ENCODE assay signal across 8 mouse cellular contexts in the genomic region with DNA sequence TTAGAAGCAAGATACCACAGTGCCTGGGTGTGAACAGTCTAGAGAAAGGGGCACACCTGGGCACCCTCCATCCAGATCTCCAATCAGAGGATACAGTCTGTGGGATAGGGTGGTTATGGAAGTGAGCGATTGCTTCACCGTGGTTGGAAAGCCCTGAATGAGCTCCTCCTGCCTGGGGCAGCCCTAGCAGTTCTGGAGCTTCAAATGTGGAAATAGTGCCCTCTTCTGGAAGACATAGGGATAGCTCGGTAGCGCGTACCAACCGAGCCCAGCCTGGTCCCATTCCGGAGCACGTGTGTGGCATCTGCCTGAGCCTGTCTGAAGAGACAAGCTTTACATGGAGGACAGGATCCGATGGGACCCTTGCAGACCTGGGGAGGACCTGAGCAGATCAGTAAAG. TPM values are rescaled to one million over a fixed set of nuclear protein-coding genes. Genes with fewer than 3 reads are reported as not detected.
DNase-seq lines count a peak whose midpoint lies in the region; ATAC-seq and TF ChIP-seq lines count a peak whose summit lies in the region.

No protein-coding gene starts in this region.

- H3K27me3 ChIP-seq in C2C12 (ENCODE audit: control insufficient read depth, insufficient read depth, insufficient read length): no peaks in the 10 kb centered on the region
- H3K27me3 ChIP-seq in embryonic facial prominence, embryonic 15.5 days: no peaks in the 10 kb centered on the region
- H3K27me3 ChIP-seq in limb, embryonic 11.5 days (ENCODE audit: control insufficient read depth, insufficient read depth, low read length): no peaks in the 10 kb centered on the region
- no peaks in the 10 kb centered on the region for H3K27me3 ChIP-seq in midbrain, embryonic 15.5 days (replicated peaks)

- H3K4me1 ChIP-seq in bone marrow, adult 2 months (ENCODE audit: control insufficient read depth, insufficient read depth, low read length): no peaks in the 10 kb centered on the region
- peaks cover 20% of the 10 kb centered on the region for H3K4me1 ChIP-seq in embryonic facial prominence, embryonic 15.5 days
- no peaks in the 10 kb centered on the region for H3K4me1 ChIP-seq in limb, embryonic 11.5 days (ENCODE audit: control insufficient read depth, insufficient read depth, low read length)
- no peaks in the 10 kb centered on the region for H3K4me1 ChIP-seq in midbrain, embryonic 15.5 days

- no peak overlapping the region for H3K27ac ChIP-seq in bone marrow, adult 2 months (ENCODE audit: control insufficient read depth, insufficient read depth, low read depth, low read length, poor library complexity)
- H3K27ac ChIP-seq in embryonic facial prominence, embryonic 15.5 days (replicated peaks): no peak overlapping the region
- H3K27ac ChIP-seq in limb, embryonic 11.5 days (replicated peaks; ENCODE audit: low read depth, low read length): no peak overlapping the region
- no peak overlapping the region for H3K27ac ChIP-seq in midbrain, embryonic 15.5 days

- peak; percentile 79 to 80 for DNase-seq in heart, adult 9 months (ENCODE audit: low spot score in 2 of 2)
- DNase-seq in kidney, adult 8-10 months: peak; percentile 67 to 81
- DNase-seq in limb, embryonic 11.5 days (ENCODE audit: low spot score): peak; percentile 81
- peak; percentile 29 to 66 for DNase-seq in spleen, adult 18-20 months

- no peaks in the 10 kb centered on the region for H3K9me3 ChIP-seq in embryonic facial prominence, embryonic 15.5 days (replicated peaks)
- H3K9me3 ChIP-seq in limb, embryonic 11.5 days (ENCODE audit: control insufficient read depth, low read length): no peaks in the 10 kb centered on the region
- H3K9me3 ChIP-seq in midbrain, embryonic 15.5 days: no peaks in the 10 kb centered on the region

- no peak overlapping the region for H3ac ChIP-seq in C2C12 (ENCODE audit: control insufficient read depth, insufficient read length, low read depth)

- TF ChIP-seq CTCF in C2C12 (IDR thresholded peaks at IDR 0.05; ENCODE audit: control insufficient read depth, insufficient read depth, insufficient read length): peak; percentile 51
- peak; percentile 73 for TF ChIP-seq CTCF in bone marrow, adult 2 months (IDR thresholded peaks at IDR 0.05; ENCODE audit: control insufficient read depth, insufficient read depth, low read length)

- no peak overlapping the region for H3K9ac ChIP-seq in embryonic facial prominence, embryonic 15.5 days
- no peak overlapping the region for H3K9ac ChIP-seq in limb, embryonic 11.5 days (ENCODE audit: low read length)
- no peak overlapping the region for H3K9ac ChIP-seq in midbrain, embryonic 15.5 days

- no peaks in the 10 kb centered on the region for H3K36me3 ChIP-seq in C2C12 (ENCODE audit: control insufficient read depth, insufficient read depth)
- H3K36me3 ChIP-seq in embryonic facial prominence, embryonic 15.5 days: no peaks in the 10 kb centered on the region
- H3K36me3 ChIP-seq in limb, embryonic 11.5 days (ENCODE audit: control insufficient read depth, insufficient read depth, low read length): no peaks in the 10 kb centered on the region
- no peaks in the 10 kb centered on the region for H3K36me3 ChIP-seq in midbrain, embryonic 15.5 days (replicated peaks)

- H3K79me2 ChIP-seq in C2C12 (ENCODE audit: control insufficient read depth, insufficient read depth): no peaks in the 10 kb centered on the region

- H3K79me3 ChIP-seq in C2C12 (ENCODE audit: low read depth): no peaks in the 10 kb centered on the region

- no peak for TF ChIP-seq POLR2A in bone marrow, adult 2 months (IDR thresholded peaks at IDR 0.05; ENCODE audit: borderline replicate concordance, control insufficient read depth, low read depth, low read length)

- H3K4me2 ChIP-seq in embryonic facial prominence, embryonic 15.5 days (replicated peaks): no peak overlapping the region
- no peak overlapping the region for H3K4me2 ChIP-seq in limb, embryonic 11.5 days (ENCODE audit: low read depth, severe bottlenecking)
- no peak overlapping the region for H3K4me2 ChIP-seq in midbrain, embryonic 15.5 days

- H3K4me3 ChIP-seq in C2C12 (ENCODE audit: insufficient read depth, poor library complexity, severe bottlenecking): no peak overlapping the region
- H3K4me3 ChIP-seq in bone marrow, adult 2 months (replicated peaks; ENCODE audit: control insufficient read depth, low read depth, low read length): no peak overlapping the region
- no peak overlapping the region for H3K4me3 ChIP-seq in embryonic facial prominence, embryonic 15.5 days (replicated peaks)
- no peak overlapping the region for H3K4me3 ChIP-seq in limb, embryonic 11.5 days (ENCODE audit: low read depth, low read length)
- H3K4me3 ChIP-seq in midbrain, embryonic 15.5 days: no peak overlapping the region

- peak; percentile 56 for ATAC-seq in embryonic facial prominence, embryonic 15.5 days (ENCODE audit: insufficient number of reproducible peaks, low FRiP score, low TSS enrichment, low read depth)
- ATAC-seq in limb, embryonic 11.5 days (ENCODE audit: insufficient number of reproducible peaks, low FRiP score, low TSS enrichment, low read depth): no peak; the same call in 1 of the 2 replicates
- peak; percentile 77 for ATAC-seq in midbrain, embryonic 15.5 days (replicated peaks)

- WGBS in bone marrow, adult 2 months: 3% methylated on average over 9 of the region's 9 CpGs
- 6% methylated on average over 9 of the region's 9 CpGs for WGBS in embryonic facial prominence, embryonic 15.5 days
- WGBS in limb, embryonic 11.5 days: 3% methylated on average over 9 of the region's 9 CpGs
- WGBS in midbrain, embryonic 15.5 days: 4% methylated on average over 9 of the region's 9 CpGs

TF ChIP-seq in C2C12, 6 proteins besides CTCF, POLR2A, EP300 and RAD21:
- peak; percentile 25 for TF ChIP-seq CEBPB (IDR thresholded peaks at IDR 0.05; ENCODE audit: low read depth)
- TF ChIP-seq USF1 (IDR thresholded peaks at IDR 0.05; ENCODE audit: low read depth): no peak

RNA-seq across cellular contexts. Expression of a gene that starts 28.7 kb away (rescaled TPM):
- polyA plus RNA-seq in C2C12 (2012; fragmentation: generic; extraction: Trizol): 0.20 TPM
- polyA plus RNA-seq in bone marrow, adult 2 months (2011; ENCODE audit: insufficient read depth, insufficient read length, low replicate concordance, missing spikeins): not detected in 2 replicates
- polyA plus RNA-seq in embryonic facial prominence, embryonic 15.5 days (2015; fragmentation: Nextera tagmentation; extraction: Ambion mirVana): 33.1 and 37.8 TPM in 2 replicates
- polyA plus RNA-seq in limb, embryonic 11.5 days (2014; fragmentation: Nextera tagmentation; extraction: Ambion mirVana): 1.5 and 1.6 TPM in 2 replicates
- polyA plus RNA-seq in midbrain, embryonic 15.5 days (2015; fragmentation: Nextera tagmentation; extraction: Ambion mirVana): 1.0 and 1.1 TPM in 2 replicates

RNA-seq across cellular contexts. Expression of a gene that starts 50.3 kb away (rescaled TPM):
- polyA plus RNA-seq in C2C12 (2012; fragmentation: generic; extraction: Trizol): 3.9 TPM
- 10.4 and 11.8 TPM in 2 replicates for polyA plus RNA-seq in bone marrow, adult 2 months (2011; ENCODE audit: insufficient read depth, insufficient read length, low replicate concordance, missing spikeins)
- 13.0 and 13.1 TPM in 2 replicates for polyA plus RNA-seq in embryonic facial prominence, embryonic 15.5 days (2015; fragmentation: Nextera tagmentation; extraction: Ambion mirVana)
- polyA plus RNA-seq in limb, embryonic 11.5 days (2014; fragmentation: Nextera tagmentation; extraction: Ambion mirVana): 10.8 and 12.6 TPM in 2 replicates
- polyA plus RNA-seq in midbrain, embryonic 15.5 days (2015; fragmentation: Nextera tagmentation; extraction: Ambion mirVana): 19.2 and 19.9 TPM in 2 replicates

Comparison
In these comparisons a context has a peak if more than half of its experiments do, and no peak if none do; other contexts are left out.
1. RNA of a gene that starts 28.7 kb away (polyA plus RNA-seq): 33.1 to 37.8 TPM in embryonic facial prominence, embryonic 15.5 days; 1.5 to 1.6 TPM in limb, embryonic 11.5 days, 1.0 to 1.1 TPM in midbrain, embryonic 15.5 days, not detected in bone marrow, adult 2 months and 0.20 TPM in C2C12 (single experiment); every median in the first group is over 10 times any median in the second.
2. Peak in every context shown above with its lines, with median percentiles within 50 percentile points of each other: DNase-seq.